Mouse (Mus musculus) hindbrain, embryonic 16.5 days (tissue): ENCODE results near the gene Sbpl. TPM values are rescaled to one million over a fixed set of nuclear protein-coding genes. Genes with fewer than 3 reads are reported as not detected.
A peak's percentile ranks its signal among the peaks of the same experiment; 100 is the strongest.

ENCODE experiments used
- ATAC-seq: fragments of 200-750 bp; cut with Nextera tagmentation; 2 replicates; pipeline ENCODE4 v1.8.0; 2017; ENCODE audit warnings: moderate TSS enrichment, moderate library complexity
- H3K27ac ChIP-seq: fragments of 300-500 bp; sonication (generic); 2 replicates; pipeline ENCODE4 v1.5.1; 2014; ENCODE audit warnings: low read depth, mild to moderate bottlenecking, control low read depth, low read length, moderate library complexity
- H3K27me3 ChIP-seq: fragments of 300-500 bp; sonication (generic); replicated peaks from 2 replicates; pipeline ENCODE4 v1.6.1; 2014; ENCODE audit warnings: low read length; ENCODE audit not compliant: control insufficient read depth, insufficient read depth
- H3K36me3 ChIP-seq: fragments of 300-500 bp; sonication (generic); 2 replicates; pipeline ENCODE4 v1.6.1; 2014; ENCODE audit warnings: mild to moderate bottlenecking, low read length, moderate library complexity, mixed read lengths; ENCODE audit not compliant: control insufficient read depth, insufficient read depth
- H3K4me1 ChIP-seq: fragments of 300-500 bp; sonication (generic); 2 replicates; pipeline ENCODE4 v1.6.1; 2014; ENCODE audit warnings: low read depth, low read length; ENCODE audit not compliant: control insufficient read depth, insufficient read depth
- H3K4me2 ChIP-seq: fragments of 300-500 bp; sonication (generic); 2 replicates; pipeline ENCODE4 v1.6.1; 2014; ENCODE audit warnings: mild to moderate bottlenecking, low read length, control low read depth, moderate library complexity
- H3K4me3 ChIP-seq: fragments of 300-500 bp; sonication (generic); 2 replicates; pipeline ENCODE4 v1.5.1; 2014; ENCODE audit warnings: mild to moderate bottlenecking, low read length, control low read depth, moderate library complexity
- H3K9ac ChIP-seq: fragments of 300-500 bp; sonication (generic); 2 replicates; pipeline ENCODE4 v1.6.1; 2014; ENCODE audit warnings: low read depth, mild to moderate bottlenecking, control low read depth, low read length, moderate library complexity
- H3K9me3 ChIP-seq: fragments of 300-500 bp; sonication (generic); 2 replicates; pipeline ENCODE4 v1.6.1; 2014; ENCODE audit warnings: mild to moderate bottlenecking, low read length, moderate library complexity; ENCODE audit not compliant: control insufficient read depth
- WGBS: fragments of 180-500 bp; shearing (Covaris S2); extraction: QIAGEN DNeasy Blood & Tissue Kit; methylation state at CpG from one replicate; pipeline ENCODE4 v1.1.7; 2014; 5-methylcytosine and 5-hydroxymethylcytosine counted together
- polyA plus RNA-seq: library from polyadenylated mRNA; unstranded; fragments of >200 nt; fragmentation: Nextera tagmentation; extraction: Ambion mirVana; gene quantifications from 2 replicates; pipeline ENCODE4 v1.2.1, GENCODE M21; 2015

Gene Sbpl
- polyA plus RNA-seq, 1 experiment from 2014 or later: not detected

GRCm38 (mm10) chr17:23992789-23993553 lies 37.9 kb upstream of the Sbpl start:
- Histone ChIP-seq H3K9ac (peak overlapping the region; percentile 43; the same call in 1 of the 2 replicates), H3K36me3 (no peaks in the 10 kb centered on the region)
- ATAC-seq: peak; percentile 69

GRCm38 (mm10) chr17:23989802-23990201 lies 34.7 kb upstream of the Sbpl start:
- H3K4me2 ChIP-seq: no peak overlapping the region
- no peak for ATAC-seq
- H3K27me3 ChIP-seq: no peaks in the 10 kb centered on the region
- H3K9ac ChIP-seq: no peak overlapping the region
- H3K4me3 ChIP-seq: no peak overlapping the region
- H3K9me3 ChIP-seq: no peaks in the 10 kb centered on the region
- WGBS: 35% methylated on average over 2 of the region's 2 CpGs
- no peak overlapping the region for H3K27ac ChIP-seq
- H3K36me3 ChIP-seq: no peaks in the 10 kb centered on the region
- H3K4me1 ChIP-seq: peaks cover 7% of the 10 kb centered on the region

More at GRCm38 (mm10) chr17:23992789-23993553, 37.9 kb upstream of the Sbpl start:
- H3K27ac ChIP-seq: 0 out of 2 replicates have a peak overlapping the region, but pooled peaks have one; percentile 23
- no peaks in the 10 kb centered on the region for H3K9me3 ChIP-seq
- H3K27me3 ChIP-seq: no peaks in the 10 kb centered on the region
- peak overlapping the region; percentile 65 for H3K4me2 ChIP-seq
- peaks cover 7% of the 10 kb centered on the region for H3K4me1 ChIP-seq
- peak overlapping the region; percentile 36 for H3K4me3 ChIP-seq
- WGBS: 73% methylated on average over 8 of the region's 9 CpGs

- Histone ChIP-seq H3K4me3 (no peak overlapping the region), H3K4me2 (no peak overlapping the region), H3K36me3 (no peaks in the 10 kb centered on the region), H3K4me1 (no peaks in the 10 kb centered on the region), H3K9ac (no peak overlapping the region), H3K27me3 (no peaks in the 10 kb centered on the region), H3K27ac (no peak overlapping the region), H3K9me3 (no peaks in the 10 kb centered on the region)
- 80% methylated on average over 1 of the region's 1 CpGs for WGBS
- no peak for ATAC-seq
Observed at GRCm38 (mm10) chr17:23984989-23985388, 29.9 kb upstream of the Sbpl start.

- ATAC-seq: no peak
- Histone ChIP-seq H3K4me3 (no peak overlapping the region), H3K9me3 (no peaks in the 10 kb centered on the region), H3K27me3 (no peaks in the 10 kb centered on the region), H3K4me2 (no peak overlapping the region), H3K36me3 (no peaks in the 10 kb centered on the region), H3K9ac (no peak overlapping the region), H3K4me1 (no peaks in the 10 kb centered on the region), H3K27ac (no peak overlapping the region)
- 65% methylated on average over 4 of the region's 4 CpGs for whole genome bisulfite sequencing
Observed at GRCm38 (mm10) chr17:23982912-23983311, 27.8 kb upstream of the Sbpl start.

- Histone ChIP-seq H3K4me1 (no peaks in the 10 kb centered on the region), H3K9ac (no peak within 1 kb of the TSS), H3K36me3 (no peaks in the 10 kb centered on the region), H3K9me3 (no peaks in the 10 kb centered on the region), H3K4me3 (no peak within 1 kb of the TSS), H3K27ac (no peak within 1 kb of the TSS), H3K4me2 (no peak within 1 kb of the TSS), H3K27me3 (no peaks in the 10 kb centered on the region)
- no peak for ATAC-seq
- 74% methylated on average over 10 of the region's 10 CpGs for WGBS
Observed at GRCm38 (mm10) chr17:23980297-23980909, 25.3 kb upstream of the Sbpl start, which contains the start of gene Prss30. TSS of gene Prss30 (minus strand) at chr17:23980566.

DNA sequence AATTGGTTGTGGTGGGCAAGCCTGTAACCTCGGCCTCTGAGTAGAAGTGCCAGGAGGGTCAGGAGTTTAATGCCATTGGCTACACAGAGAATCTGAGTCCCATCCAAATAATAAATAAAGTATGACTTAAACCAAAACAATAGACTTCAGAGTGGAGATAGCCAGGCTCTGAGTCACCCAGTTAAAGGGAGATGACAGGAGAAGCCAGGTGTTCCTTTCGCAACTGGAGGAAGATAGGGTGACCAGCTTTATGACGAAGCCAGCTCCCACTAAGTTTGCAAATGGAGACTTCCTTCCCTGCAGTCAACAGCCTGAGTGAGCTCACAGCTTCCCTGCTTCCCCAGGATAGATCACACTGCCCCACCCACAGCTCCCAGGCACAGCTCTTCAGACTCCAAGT lies 24.4 kb upstream of the Sbpl start:
- no peak for ATAC-seq

GRCm38 (mm10) chr17:23976665-23977064 lies 21.6 kb upstream of the Sbpl start:
- Histone ChIP-seq H3K27me3 (no peaks in the 10 kb centered on the region), H3K27ac (no peak overlapping the region), H3K4me3 (no peak overlapping the region), H3K36me3 (no peaks in the 10 kb centered on the region), H3K4me1 (no peaks in the 10 kb centered on the region), H3K9ac (no peak overlapping the region), H3K9me3 (no peaks in the 10 kb centered on the region), H3K4me2 (no peak overlapping the region)
- whole genome bisulfite sequencing: 82% methylated on average over 4 of the region's 4 CpGs
- no peak for ATAC-seq

More for the DNA sequence above, 24.4 kb upstream of the Sbpl start:
- no peaks in the 10 kb centered on the region for H3K9me3 ChIP-seq
- H3K27me3 ChIP-seq: no peaks in the 10 kb centered on the region
- 80% methylated on average over 3 of the region's 3 CpGs for WGBS
- H3K27ac ChIP-seq: no peak overlapping the region
- no peak overlapping the region for H3K4me3 ChIP-seq
- no peak overlapping the region for H3K4me2 ChIP-seq
- no peaks in the 10 kb centered on the region for H3K4me1 ChIP-seq
- H3K9ac ChIP-seq: no peak overlapping the region
- H3K36me3 ChIP-seq: no peaks in the 10 kb centered on the region

DNA sequence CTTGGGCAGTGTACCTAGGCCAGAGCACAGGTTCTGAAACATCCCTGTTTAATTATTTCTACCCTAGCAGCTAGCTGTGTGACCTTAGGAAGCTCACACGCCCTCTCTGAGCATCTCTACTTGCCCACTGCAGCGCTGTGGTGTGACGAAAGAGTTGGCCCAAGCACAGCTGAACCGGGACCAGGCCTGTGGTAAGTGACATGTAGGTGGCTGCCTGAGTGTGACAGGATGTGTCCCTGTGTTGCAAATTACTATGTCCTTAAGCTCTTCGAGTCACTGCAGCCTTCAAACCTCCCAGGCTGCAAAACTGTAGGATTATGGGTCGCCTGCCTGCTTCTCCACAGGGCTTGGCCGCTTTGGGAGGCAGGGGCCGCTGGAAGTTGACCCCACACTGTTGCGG lies 16.2 kb upstream of the Sbpl start:
- Histone ChIP-seq H3K4me2 (no peak overlapping the region), H3K36me3 (no peaks in the 10 kb centered on the region), H3K4me1 (no peaks in the 10 kb centered on the region), H3K4me3 (no peak overlapping the region), H3K9ac (no peak overlapping the region), H3K9me3 (no peaks in the 10 kb centered on the region), H3K27me3 (no peaks in the 10 kb centered on the region), H3K27ac (no peak overlapping the region)
- no peak for ATAC-seq
- 88% methylated on average over 9 of the region's 9 CpGs for WGBS

- H3K4me1 ChIP-seq: no peaks in the 10 kb centered on the region
- H3K27ac ChIP-seq: no peak overlapping the region
- WGBS: 0% methylated on average over 1 of the region's 1 CpGs
- H3K4me2 ChIP-seq: no peak overlapping the region
- H3K4me3 ChIP-seq: no peak overlapping the region
- ATAC-seq: no peak
- H3K9ac ChIP-seq: no peak overlapping the region
- H3K36me3 ChIP-seq: no peaks in the 10 kb centered on the region
- no peaks in the 10 kb centered on the region for H3K9me3 ChIP-seq
- no peaks in the 10 kb centered on the region for H3K27me3 ChIP-seq
Observed at GRCm38 (mm10) chr17:23969231-23969630, 14.2 kb upstream of the Sbpl start.
